Mouse (Mus musculus): Measurements from ENCODE around the gene Ecm2. TPM values are rescaled to one million over a fixed set of nuclear protein-coding genes. Genes with fewer than 3 reads are reported as not detected.

The Ecm2 gene
- polyA plus RNA-seq, 1 experiment from 2014 or later, result 1.9 TPM

- no peaks in the 10 kb centered on the region for H3K36me3 ChIP-seq (ENCODE audit: control insufficient read depth, insufficient read depth, low read length)
- H3K9ac ChIP-seq (ENCODE audit: low read depth, low read length), result no peak overlapping the region
- no peaks in the 10 kb centered on the region for H3K9me3 ChIP-seq (replicated peaks; ENCODE audit: control insufficient read depth, low read length, poor library complexity, severe bottlenecking)
- no peak overlapping the region for H3K27ac ChIP-seq (ENCODE audit: low read length)
- H3K4me2 ChIP-seq (ENCODE audit: low read length), result no peak overlapping the region
- 85% methylated on average over 5 of the region's 5 CpGs for WGBS
- no peaks in the 10 kb centered on the region for H3K27me3 ChIP-seq (ENCODE audit: control insufficient read depth, insufficient read depth, low read depth, low read length)
- no peak overlapping the region for H3K4me3 ChIP-seq (ENCODE audit: low read depth, low read length)
- no peak for ATAC-seq
- H3K4me1 ChIP-seq (ENCODE audit: control insufficient read depth, insufficient read depth, low read length), result no peaks in the 10 kb centered on the region
These were observed 19.2 kb upstream of the Ecm2 start for GRCm38 (mm10) chr13:49485388-49485787.

- no peak for ATAC-seq
- no peak within 1 kb of the TSS for H3K9ac ChIP-seq (ENCODE audit: low read depth, low read length)
- no peaks in the 10 kb centered on the region for H3K9me3 ChIP-seq (replicated peaks; ENCODE audit: control insufficient read depth, low read length, poor library complexity, severe bottlenecking)
- H3K27me3 ChIP-seq (ENCODE audit: control insufficient read depth, insufficient read depth, low read depth, low read length), result no peaks in the 10 kb centered on the region
- no peaks in the 10 kb centered on the region for H3K4me1 ChIP-seq (ENCODE audit: control insufficient read depth, insufficient read depth, low read length)
- no peak within 1 kb of the TSS for H3K4me3 ChIP-seq (ENCODE audit: low read depth, low read length)
- no peak within 1 kb of the TSS for H3K27ac ChIP-seq (ENCODE audit: low read length)
- H3K36me3 ChIP-seq (ENCODE audit: control insufficient read depth, insufficient read depth, low read length), result no peaks in the 10 kb centered on the region
- WGBS, result 79% methylated on average over 6 of the region's 6 CpGs
- no peak within 1 kb of the TSS for H3K4me2 ChIP-seq (ENCODE audit: low read length)
These were observed 11.9 kb upstream of the Ecm2 start, which contains the start of gene Tes3-ps for GRCm38 (mm10) chr13:49492376-49493368. TSS of gene Tes3-ps (plus strand) at chr13:49493318.

DNA sequence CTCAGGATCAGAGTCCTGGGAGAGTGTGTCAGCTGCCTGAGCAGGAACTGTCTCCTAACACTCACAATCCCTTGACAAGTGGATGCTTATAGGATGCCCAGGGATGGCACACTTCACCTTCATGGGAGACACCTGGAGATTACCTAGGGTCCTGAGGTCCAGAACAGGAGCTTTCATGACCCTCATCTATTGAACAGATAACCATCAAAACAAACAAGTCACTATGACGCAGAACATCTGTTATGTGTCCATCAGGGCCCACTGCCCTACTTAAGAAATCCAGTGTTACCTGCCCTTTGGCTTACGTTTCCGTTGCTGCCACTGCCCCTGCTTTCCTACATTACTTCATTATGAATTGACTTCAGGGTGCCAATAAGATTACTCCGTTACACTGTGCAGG, 1.2 kb downstream of the Ecm2 start:
- H3K36me3 ChIP-seq (ENCODE audit: control insufficient read depth, insufficient read depth, low read length), result no peaks in the 10 kb centered on the region
- ATAC-seq, result no peak
- H3K27ac ChIP-seq (ENCODE audit: low read length), result no peak overlapping the region
- H3K4me1 ChIP-seq (ENCODE audit: control insufficient read depth, insufficient read depth, low read length), result no peaks in the 10 kb centered on the region
- no peaks in the 10 kb centered on the region for H3K27me3 ChIP-seq (ENCODE audit: control insufficient read depth, insufficient read depth, low read depth, low read length)
- WGBS, result 86% methylated on average over 4 of the region's 4 CpGs
- no peak overlapping the region for H3K4me2 ChIP-seq (ENCODE audit: low read length)
- no peaks in the 10 kb centered on the region for H3K9me3 ChIP-seq (replicated peaks; ENCODE audit: control insufficient read depth, low read length, poor library complexity, severe bottlenecking)
- no peak overlapping the region for H3K4me3 ChIP-seq (ENCODE audit: low read depth, low read length)
- H3K9ac ChIP-seq (ENCODE audit: low read depth, low read length), result no peak overlapping the region

- Histone ChIP-seq H3K4me2 (ENCODE audit: low read length) (no peak overlapping the region), H3K4me3 (ENCODE audit: low read depth, low read length) (no peak overlapping the region), H3K9ac (ENCODE audit: low read depth, low read length) (no peak overlapping the region), H3K36me3 (ENCODE audit: control insufficient read depth, insufficient read depth, low read length) (no peaks in the 10 kb centered on the region), H3K27ac (ENCODE audit: low read length) (no peak overlapping the region), H3K27me3 (ENCODE audit: control insufficient read depth, insufficient read depth, low read depth, low read length) (no peaks in the 10 kb centered on the region), H3K4me1 (ENCODE audit: control insufficient read depth, insufficient read depth, low read length) (no peaks in the 10 kb centered on the region), H3K9me3 (replicated peaks; ENCODE audit: control insufficient read depth, low read length, poor library complexity, severe bottlenecking) (no peaks in the 10 kb centered on the region)
- ATAC-seq, result no peak
- WGBS, result 85% methylated on average over 3 of the region's 3 CpGs
These were observed 2.6 kb downstream of the Ecm2 start for GRCm38 (mm10) chr13:49507176-49507575.

GRCm38 (mm10) chr13:49518761-49519160, 14.2 kb downstream of the Ecm2 start:
- no peak overlapping the region for H3K4me2 ChIP-seq (ENCODE audit: low read length)
- no peaks in the 10 kb centered on the region for H3K27me3 ChIP-seq (ENCODE audit: control insufficient read depth, insufficient read depth, low read depth, low read length)
- no peaks in the 10 kb centered on the region for H3K4me1 ChIP-seq (ENCODE audit: control insufficient read depth, insufficient read depth, low read length)
- H3K4me3 ChIP-seq (ENCODE audit: low read depth, low read length), result no peak overlapping the region
- H3K27ac ChIP-seq (ENCODE audit: low read length), result no peak overlapping the region
- no peaks in the 10 kb centered on the region for H3K36me3 ChIP-seq (ENCODE audit: control insufficient read depth, insufficient read depth, low read length)
- no peak overlapping the region for H3K9ac ChIP-seq (ENCODE audit: low read depth, low read length)
- WGBS, result 36% methylated on average over 2 of the region's 2 CpGs
- ATAC-seq, result no peak
- no peaks in the 10 kb centered on the region for H3K9me3 ChIP-seq (replicated peaks; ENCODE audit: control insufficient read depth, low read length, poor library complexity, severe bottlenecking)

- H3K9me3 ChIP-seq (replicated peaks; ENCODE audit: control insufficient read depth, low read length, poor library complexity, severe bottlenecking), result no peaks in the 10 kb centered on the region
- no peaks in the 10 kb centered on the region for H3K4me1 ChIP-seq (ENCODE audit: control insufficient read depth, insufficient read depth, low read length)
- H3K4me2 ChIP-seq (ENCODE audit: low read length), result no peak overlapping the region
- no peak for ATAC-seq
- no peak overlapping the region for H3K27ac ChIP-seq (ENCODE audit: low read length)
- H3K27me3 ChIP-seq (ENCODE audit: control insufficient read depth, insufficient read depth, low read depth, low read length), result no peaks in the 10 kb centered on the region
- H3K9ac ChIP-seq (ENCODE audit: low read depth, low read length), result no peak overlapping the region
- 95% methylated on average over 2 of the region's 2 CpGs for WGBS
- no peak overlapping the region for H3K4me3 ChIP-seq (ENCODE audit: low read depth, low read length)
- no peaks in the 10 kb centered on the region for H3K36me3 ChIP-seq (ENCODE audit: control insufficient read depth, insufficient read depth, low read length)
These were observed 21.6 kb downstream of the Ecm2 start for GRCm38 (mm10) chr13:49526235-49526634.

DNA sequence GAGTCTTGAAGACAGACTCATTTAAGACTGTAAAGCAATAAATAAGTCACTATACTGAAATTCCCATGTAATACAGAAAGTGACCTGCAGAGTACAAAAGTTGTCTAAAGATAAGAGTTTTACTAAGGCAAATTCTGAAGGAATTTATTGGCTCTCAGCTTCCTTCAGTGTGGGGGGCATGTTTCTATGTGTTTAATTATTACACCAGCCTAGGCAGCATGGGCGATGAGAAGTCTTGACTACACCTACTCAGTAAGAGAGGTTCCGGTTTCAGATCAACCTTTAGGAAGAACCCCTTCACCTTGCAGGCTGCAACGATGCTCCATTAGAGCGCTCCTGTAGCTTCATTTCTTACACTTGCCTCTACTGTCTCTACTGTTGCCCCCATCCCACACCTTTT, 26.0 kb downstream of the Ecm2 start:
- no peaks in the 10 kb centered on the region for H3K27me3 ChIP-seq (ENCODE audit: control insufficient read depth, insufficient read depth, low read depth, low read length)
- no peak for ATAC-seq
- H3K36me3 ChIP-seq (ENCODE audit: control insufficient read depth, insufficient read depth, low read length), result no peaks in the 10 kb centered on the region
- no peak overlapping the region for H3K4me3 ChIP-seq (ENCODE audit: low read depth, low read length)
- no peak overlapping the region for H3K27ac ChIP-seq (ENCODE audit: low read length)
- H3K9ac ChIP-seq (ENCODE audit: low read depth, low read length), result no peak overlapping the region
- no peak overlapping the region for H3K4me2 ChIP-seq (ENCODE audit: low read length)
- 97% methylated on average over 4 of the region's 4 CpGs for WGBS
- H3K4me1 ChIP-seq (ENCODE audit: control insufficient read depth, insufficient read depth, low read length), result no peaks in the 10 kb centered on the region
- H3K9me3 ChIP-seq (replicated peaks; ENCODE audit: control insufficient read depth, low read length, poor library complexity, severe bottlenecking), result no peaks in the 10 kb centered on the region

DNA sequence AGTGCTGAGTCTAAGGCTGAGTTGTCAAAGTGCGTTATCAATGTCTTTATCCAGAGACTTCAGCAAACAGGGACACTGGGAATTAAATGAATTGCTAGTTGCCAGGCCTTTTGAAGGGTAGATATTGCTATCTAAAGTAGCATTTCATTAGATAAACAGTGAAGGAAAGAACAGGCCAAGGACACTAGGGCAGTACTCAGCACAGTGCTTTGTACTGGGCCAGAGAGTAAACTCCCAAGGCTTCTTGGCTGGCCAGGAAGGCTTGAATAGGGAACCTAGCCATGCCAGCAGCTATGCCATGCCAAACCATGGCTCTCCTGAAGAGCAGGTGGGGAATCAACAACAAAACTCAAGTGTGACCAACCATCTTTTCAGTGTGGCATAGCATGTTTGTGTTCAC, 32.3 kb downstream of the Ecm2 start:
- no peak for ATAC-seq
- Histone ChIP-seq H3K4me2 (ENCODE audit: low read length) (no peak overlapping the region), H3K36me3 (ENCODE audit: control insufficient read depth, insufficient read depth, low read length) (no peaks in the 10 kb centered on the region), H3K4me3 (ENCODE audit: low read depth, low read length) (no peak overlapping the region), H3K9ac (ENCODE audit: low read depth, low read length) (no peak overlapping the region), H3K4me1 (ENCODE audit: control insufficient read depth, insufficient read depth, low read length) (no peaks in the 10 kb centered on the region), H3K27ac (ENCODE audit: low read length) (no peak overlapping the region), H3K27me3 (ENCODE audit: control insufficient read depth, insufficient read depth, low read depth, low read length) (no peaks in the 10 kb centered on the region), H3K9me3 (replicated peaks; ENCODE audit: control insufficient read depth, low read length, poor library complexity, severe bottlenecking) (no peaks in the 10 kb centered on the region)
- 92% methylated on average over 1 of the region's 1 CpGs for whole genome bisulfite sequencing

DNA sequence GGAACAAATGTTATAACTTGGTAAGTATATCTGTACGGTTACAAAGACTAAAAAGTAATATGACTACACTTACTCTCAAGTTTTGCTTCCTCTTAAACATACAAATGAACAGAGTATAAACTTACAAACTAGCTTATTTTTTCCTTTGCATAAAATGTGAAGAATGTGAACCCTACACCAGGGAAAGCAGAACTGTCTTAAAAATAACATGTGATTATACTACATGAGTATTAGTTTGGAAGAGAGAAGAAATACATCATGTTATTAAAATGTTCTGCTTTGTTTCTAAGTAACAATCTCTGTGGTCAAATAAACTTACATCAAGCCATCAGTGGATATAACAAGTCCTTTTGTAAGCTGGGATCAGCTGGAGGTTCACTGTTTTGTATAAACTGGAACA, 34.1 kb downstream of the Ecm2 start:
- no peak overlapping the region for H3K4me3 ChIP-seq (ENCODE audit: low read depth, low read length)
- H3K9me3 ChIP-seq (replicated peaks; ENCODE audit: control insufficient read depth, low read length, poor library complexity, severe bottlenecking), result no peaks in the 10 kb centered on the region
- no peaks in the 10 kb centered on the region for H3K4me1 ChIP-seq (ENCODE audit: control insufficient read depth, insufficient read depth, low read length)
- WGBS, result 89% methylated on average over 1 of the region's 1 CpGs
- H3K36me3 ChIP-seq (ENCODE audit: control insufficient read depth, insufficient read depth, low read length), result no peaks in the 10 kb centered on the region
- no peak overlapping the region for H3K9ac ChIP-seq (ENCODE audit: low read depth, low read length)
- no peak overlapping the region for H3K27ac ChIP-seq (ENCODE audit: low read length)
- no peak for ATAC-seq
- no peaks in the 10 kb centered on the region for H3K27me3 ChIP-seq (ENCODE audit: control insufficient read depth, insufficient read depth, low read depth, low read length)
- no peak overlapping the region for H3K4me2 ChIP-seq (ENCODE audit: low read length)
